Mouse (Mus musculus) cerebellum, adult 11-12 months (tissue): ENCODE measurements around the gene Lmtk2.
A peak's percentile ranks its signal among the peaks of the same experiment; 100 is the strongest.

Experiments used
- DNase-seq: peaks from one replicate; pipeline ENCODE4 v3.0.0; 2022

The Lmtk2 gene

GRCm38 (mm10) chr5:144221305-144221704 lies 121.1 kb downstream of the Lmtk2 start:
- no peak for DNase-seq

GRCm38 (mm10) chr5:144222811-144223502 lies 122.7 kb downstream of the Lmtk2 start:
- DNase-seq, result peak; percentile 91

- DNase-seq, result peak; percentile 96
Measured at GRCm38 (mm10) chr5:144223503-144223862, 123.2 kb downstream of the Lmtk2 start, which contains the start of gene Tecpr1. Tecpr1 (minus strand) TSS chr5:144223615.

- DNase-seq, result peak; percentile 48
Measured at GRCm38 (mm10) chr5:144223899-144224816, 123.9 kb downstream of the Lmtk2 start.

GRCm38 (mm10) chr5:144226220-144226619 lies 126.0 kb downstream of the Lmtk2 start:
- no peak for DNase-seq

GRCm38 (mm10) chr5:144230216-144230615 lies 130.0 kb downstream of the Lmtk2 start:
- no peak for DNase-seq

- no peak for DNase-seq
Measured at GRCm38 (mm10) chr5:144231410-144231809, 131.2 kb downstream of the Lmtk2 start.

GRCm38 (mm10) chr5:144232531-144232930 lies 132.3 kb downstream of the Lmtk2 start:
- DNase-seq, result no peak

GRCm38 (mm10) chr5:144234222-144234621 lies 134.0 kb downstream of the Lmtk2 start:
- DNase-seq, result no peak

- no peak for DNase-seq
Measured at GRCm38 (mm10) chr5:144234714-144235113, 134.5 kb downstream of the Lmtk2 start.
